Mouse (Mus musculus): ENCODE measurements at regions not wholly inside any gene's neighbourhood (a gene's known extent, or its start where the extent isn't known, plus 50 kb on each side); places are given as distances from the start of the nearest gene placed in this dataset.

GRCm38 (mm10) chr19:53461025-53462015, 67.6 kb upstream of the Dusp5 start:
- Histone ChIP-seq H3K27ac (no peak overlapping the region), H3K4me3 (ENCODE audit: insufficient read depth in 1 of 2, low read depth in 2 of 2, low read length in 2 of 2) (no peak overlapping the region), H3K9ac (replicated peaks) (no peak overlapping the region), H3K4me2 (ENCODE audit: low read depth) (no peak overlapping the region), H3K9me3 (ENCODE audit: control insufficient read depth, low read length) (no peaks in the 10 kb centered on the region; the same call in 1 of the 2 replicates), H3K27me3 (ENCODE audit: control insufficient read depth, insufficient read depth, low read length) (no peaks in the 10 kb centered on the region), H3K36me3 (replicated peaks; ENCODE audit: control insufficient read depth, insufficient read depth, low read depth) (no peaks in the 10 kb centered on the region), H3K4me1 (replicated peaks; ENCODE audit: control insufficient read depth in 2 of 2, insufficient read depth in 2 of 2, low read length in 1 of 2) (peaks cover 0 to 4% of the 10 kb centered on the region in 2 experiments; a peak in 1 of 4 replicates)
- TF ChIP-seq EP300 (IDR thresholded peaks at IDR 0.05; ENCODE audit: low read depth) (no peak), CTCF (IDR thresholded peaks at IDR 0.05; ENCODE audit: low read depth) (no peak)
- ATAC-seq (ENCODE audit: insufficient read depth), result no peak
- DNase-seq (ENCODE audit: low read depth in 3 of 3, low spot score in 3 of 3), result no peak
- 44% methylated on average over 17 of the region's 17 CpGs for WGBS (ENCODE audit: insufficient replicate concordance)

- no peaks in the 10 kb centered on the region for H3K27me3 ChIP-seq (ENCODE audit: control insufficient read depth, insufficient read depth, low read length)
- no peak overlapping the region for H3K27ac ChIP-seq
- H3K9me3 ChIP-seq (ENCODE audit: control insufficient read depth, low read length), result no peaks in the 10 kb centered on the region
- ATAC-seq (ENCODE audit: insufficient read depth) (no peak), DNase-seq (ENCODE audit: low read depth in 3 of 3, low spot score in 3 of 3) (no peak)
- no peak overlapping the region for H3K4me2 ChIP-seq (ENCODE audit: low read depth)
- peaks cover 0 to 4% of the 10 kb centered on the region in 2 experiments; a peak in 1 of 4 replicates for H3K4me1 ChIP-seq (replicated peaks; ENCODE audit: control insufficient read depth in 2 of 2, insufficient read depth in 2 of 2, low read length in 1 of 2)
- H3K9ac ChIP-seq (replicated peaks), result no peak overlapping the region
- no peak overlapping the region for H3K4me3 ChIP-seq (ENCODE audit: insufficient read depth in 1 of 2, low read depth in 2 of 2, low read length in 2 of 2)
- 22% methylated on average over 19 of the region's 19 CpGs for WGBS (ENCODE audit: insufficient replicate concordance)
- TF ChIP-seq EP300 (IDR thresholded peaks at IDR 0.05; ENCODE audit: low read depth), result no peak
- no peak for TF ChIP-seq CTCF (IDR thresholded peaks at IDR 0.05; ENCODE audit: low read depth)
- no peaks in the 10 kb centered on the region for H3K36me3 ChIP-seq (replicated peaks; ENCODE audit: control insufficient read depth, insufficient read depth, low read depth)
Observed at GRCm38 (mm10) chr19:53460312-53461024, 68.4 kb upstream of the Dusp5 start.

DNA sequence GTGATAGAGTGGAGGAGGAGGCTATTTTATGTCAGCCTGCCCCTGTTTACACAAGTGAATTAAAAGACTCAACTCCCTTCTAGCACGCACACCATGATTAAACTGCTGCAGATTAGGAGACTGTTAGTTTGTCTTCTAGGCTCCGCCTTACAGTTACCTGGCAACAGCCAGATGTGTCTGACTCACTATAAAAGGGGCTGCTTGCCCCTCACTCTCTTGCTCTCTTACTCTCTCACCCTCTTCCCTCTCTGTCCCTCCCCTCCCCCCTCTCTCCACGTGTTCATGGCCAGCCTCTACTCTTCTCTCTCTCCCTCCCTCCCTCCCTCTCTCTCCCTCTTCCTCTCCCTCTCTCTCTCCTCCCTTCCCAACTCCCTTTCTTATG, 69.0 kb upstream of the Smndc1 start:
- Histone ChIP-seq H3K27ac (no peak overlapping the region), H3K4me2 (ENCODE audit: low read depth) (no peak overlapping the region), H3K4me1 (replicated peaks; ENCODE audit: control insufficient read depth in 2 of 2, insufficient read depth in 2 of 2, low read length in 1 of 2) (peaks cover 0 to 2% of the 10 kb centered on the region in 2 experiments; a peak in 1 of 4 replicates), H3K36me3 (replicated peaks; ENCODE audit: control insufficient read depth, insufficient read depth, low read depth) (no peaks in the 10 kb centered on the region), H3K4me3 (ENCODE audit: insufficient read depth in 1 of 2, low read depth in 2 of 2, low read length in 2 of 2) (no peak overlapping the region), H3K9ac (replicated peaks) (no peak overlapping the region), H3K27me3 (ENCODE audit: control insufficient read depth, insufficient read depth, low read length) (no peaks in the 10 kb centered on the region), H3K9me3 (ENCODE audit: control insufficient read depth, low read length) (no peaks in the 10 kb centered on the region)
- DNase-seq (ENCODE audit: low read depth in 3 of 3, low spot score in 3 of 3) (no peak), ATAC-seq (ENCODE audit: insufficient read depth) (no peak)
- no peak for TF ChIP-seq CTCF (IDR thresholded peaks at IDR 0.05; ENCODE audit: low read depth)
- TF ChIP-seq EP300 (IDR thresholded peaks at IDR 0.05; ENCODE audit: low read depth), result no peak
- WGBS (ENCODE audit: insufficient replicate concordance), result 33% methylated on average over 3 of the region's 3 CpGs

DNA sequence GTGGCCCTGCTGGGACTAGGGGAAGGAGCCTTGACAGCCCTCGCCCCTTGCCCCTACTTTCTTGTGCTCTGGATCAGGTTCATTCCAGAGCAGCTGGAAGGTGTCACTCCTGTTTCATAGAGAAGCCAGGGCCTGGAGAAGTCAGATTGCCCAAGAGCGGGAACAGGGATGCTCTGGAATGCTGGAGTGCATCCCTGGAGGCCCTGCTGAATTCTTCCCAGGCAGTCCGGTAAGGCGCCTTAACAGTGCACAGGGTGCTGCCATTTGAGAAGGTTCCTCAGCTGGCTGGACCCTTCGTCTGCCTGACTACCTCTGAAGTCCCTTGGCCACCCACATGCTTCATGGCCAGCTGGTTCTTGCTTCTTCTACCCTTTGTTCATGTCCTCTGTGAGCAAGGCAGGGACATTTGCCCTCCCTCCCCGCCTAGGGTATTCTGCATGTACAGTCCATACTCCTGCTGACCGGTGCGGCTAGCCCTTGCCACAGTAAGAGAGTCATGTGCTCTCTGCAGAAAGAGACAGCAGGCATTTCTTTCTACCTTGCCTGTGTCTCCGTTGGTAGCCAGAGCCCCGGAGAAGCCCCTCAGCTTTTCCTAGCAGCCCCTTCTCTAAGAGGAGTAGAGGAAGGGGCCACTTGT, 68.5 kb upstream of the Smndc1 start:
- 62% methylated on average over 10 of the region's 10 CpGs for WGBS (ENCODE audit: insufficient replicate concordance)
- ATAC-seq (ENCODE audit: insufficient read depth) (no peak), DNase-seq (ENCODE audit: low read depth in 3 of 3, low spot score in 3 of 3) (no peak)
- no peak overlapping the region for H3K27ac ChIP-seq
- no peaks in the 10 kb centered on the region for H3K36me3 ChIP-seq (replicated peaks; ENCODE audit: control insufficient read depth, insufficient read depth, low read depth)
- H3K4me3 ChIP-seq (ENCODE audit: insufficient read depth in 1 of 2, low read depth in 2 of 2, low read length in 2 of 2), result no peak overlapping the region
- no peak overlapping the region for H3K4me2 ChIP-seq (ENCODE audit: low read depth)
- no peak overlapping the region for H3K9ac ChIP-seq (replicated peaks)
- H3K4me1 ChIP-seq (replicated peaks; ENCODE audit: control insufficient read depth in 2 of 2, insufficient read depth in 2 of 2, low read length in 1 of 2), result peaks cover 0 to 2% of the 10 kb centered on the region in 2 experiments; a peak in 1 of 4 replicates
- no peak for TF ChIP-seq CTCF (IDR thresholded peaks at IDR 0.05; ENCODE audit: low read depth)
- TF ChIP-seq EP300 (IDR thresholded peaks at IDR 0.05; ENCODE audit: low read depth), result no peak
- no peaks in the 10 kb centered on the region for H3K9me3 ChIP-seq (ENCODE audit: control insufficient read depth, low read length)
- H3K27me3 ChIP-seq (ENCODE audit: control insufficient read depth, insufficient read depth, low read length), result no peaks in the 10 kb centered on the region

All from liver, embryonic 14.5 days (tissue).